Mouse (Mus musculus) ES-E14 (cell line): ENCODE results near the gene Cep295. TPM values are rescaled to one million over a fixed set of nuclear protein-coding genes. Genes with fewer than 3 reads are reported as not detected.
A peak's percentile ranks its signal among the peaks of the same experiment; 100 is the strongest.

Source experiments
- DNase-seq: peaks from one replicate; pipeline ENCODE4 v3.0.0-alpha.2; 2013; ENCODE audit warnings: low read depth, low spot score
- H3K27ac ChIP-seq: 2 replicates; pipeline ENCODE4 v1.5.1; 2012; ENCODE audit warnings: low read depth, mild to moderate bottlenecking, low read length, moderate library complexity, mixed read lengths; ENCODE audit not compliant: poor library complexity, insufficient read depth, severe bottlenecking
- H3K36me3 ChIP-seq: 2 replicates; pipeline ENCODE4 v1.6.1; 2012; ENCODE audit warnings: mild to moderate bottlenecking, low read length, moderate library complexity, mixed read lengths; ENCODE audit not compliant: control insufficient read depth, poor library complexity, insufficient read depth, severe bottlenecking
- H3K4me1 ChIP-seq, 2 experiments: fragments of 150-350 bp in 1 of 2; sonication (generic) in 1 of 2; 2 replicates each; pipeline ENCODE4 v1.6.1; 2012; ENCODE audit warnings: low read length in 2 of 2, mild to moderate bottlenecking in 1 of 2, mixed read lengths in 1 of 2; ENCODE audit not compliant: control insufficient read depth in 2 of 2, insufficient read depth in 2 of 2, poor library complexity in 1 of 2
- H3K4me3 ChIP-seq, 2 experiments: fragments of 150-350 bp in 1 of 2; sonication (generic) in 1 of 2; 2 replicates each; pipeline ENCODE4 v1.5.1; 2012; ENCODE audit warnings: low read length in 2 of 2, low read depth in 1 of 2, mild to moderate bottlenecking in 1 of 2, mixed read lengths in 1 of 2; ENCODE audit not compliant: insufficient read depth in 1 of 2, poor library complexity in 1 of 2, severe bottlenecking in 1 of 2
- H3K9ac ChIP-seq: 2 replicates; pipeline ENCODE4 v1.6.1; 2012; ENCODE audit warnings: low read depth, mild to moderate bottlenecking, low read length, mixed read lengths; ENCODE audit not compliant: poor library complexity, insufficient read depth, severe bottlenecking
- H3K9me3 ChIP-seq: fragments of 150-350 bp; sonication (generic); 2 replicates; pipeline ENCODE4 v1.6.1; 2012; ENCODE audit warnings: low read depth, mild to moderate bottlenecking, low read length; ENCODE audit not compliant: control insufficient read depth, insufficient read depth
- CHD2 ChIP-seq: IDR thresholded peaks from 2 replicates; pipeline ENCODE4 v1.6.1; 2014; ENCODE audit warnings: mild to moderate bottlenecking, low read depth, low read length, inconsistent platforms
- HCFC1 ChIP-seq: IDR thresholded peaks from 2 replicates; pipeline ENCODE4 v1.6.1; 2012; ENCODE audit warnings: low read length, inconsistent platforms, borderline replicate concordance; ENCODE audit not compliant: insufficient read depth
- MAFK ChIP-seq: IDR thresholded peaks from 2 replicates; pipeline ENCODE4 v1.6.1; 2014; ENCODE audit warnings: mild to moderate bottlenecking, low read depth, low read length, inconsistent platforms; ENCODE audit not compliant: insufficient read depth
- ZC3H11A ChIP-seq: IDR thresholded peaks from 2 replicates; pipeline ENCODE4 v1.6.1; 2012; ENCODE audit warnings: low read depth, mild to moderate bottlenecking, inconsistent platforms, low read length, borderline replicate concordance
- ZNF384 ChIP-seq: IDR thresholded peaks from 2 replicates; pipeline ENCODE4 v1.6.1; 2012; ENCODE audit warnings: low read depth, low read length, inconsistent platforms
- in situ Hi-C, 2 experiments: fragments of 600-800 bp; cut with MboI; formaldehyde crosslinking; loops; one replicate each; pipeline ENCODE4 v1.15.1; 2025; ENCODE audit warnings: low sequenced_read_pairs in 2 of 2, inconsistent platforms in 1 of 2; ENCODE audit not compliant: unreplicated experiment in 2 of 2
- total RNA-seq: library from RNA; depleted of rRNA; stranded (reverse); fragments of 300-350 nt; gene quantifications from 2 replicates; pipeline ENCODE4 v1.2.3, GENCODE M21; 2012

The Cep295 gene
- total RNA-seq, 1 experiment, result 64.3 TPM

GRCm38 (mm10) chr9:15285443-15285842 lies 72.1 kb downstream of the Cep295 start:
- in situ Hi-C loops, result no loop called here
- peaks cover 0 to 6% of the 10 kb centered on the region in 2 experiments; a peak in 1 of 4 replicates for H3K4me1 ChIP-seq
- no peaks in the 10 kb centered on the region for H3K9me3 ChIP-seq
- TF ChIP-seq MAFK (no peak), ZC3H11A (0 out of 2 replicates have a peak, but pooled peaks have one; percentile 50)
- no peak overlapping the region for H3K9ac ChIP-seq
- H3K4me3 ChIP-seq, result no peak overlapping the region
- H3K27ac ChIP-seq, result no peak overlapping the region
- no peak for DNase-seq
- no peaks in the 10 kb centered on the region for H3K36me3 ChIP-seq

DNA sequence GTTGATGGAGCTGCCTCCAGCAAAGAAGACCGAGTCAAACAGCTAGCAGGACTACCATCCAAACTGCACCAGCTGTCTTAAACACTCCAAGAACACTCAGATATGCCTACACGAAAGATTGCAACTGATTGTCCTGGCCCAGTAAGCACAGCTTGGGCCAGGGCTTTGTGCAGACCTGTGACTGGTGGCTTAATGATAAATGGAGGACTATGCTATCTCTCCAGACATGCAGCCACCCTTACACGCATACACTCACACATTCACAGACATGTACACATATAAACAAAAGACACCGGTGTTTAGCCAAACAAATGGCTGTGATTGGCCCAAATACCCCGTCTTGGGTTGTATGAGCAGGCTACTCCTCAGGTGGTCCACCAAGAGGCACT lies 77.1 kb downstream of the Cep295 start:
- DNase-seq, result no peak
- H3K4me1 ChIP-seq, result peaks cover 3% of the 10 kb centered on the region in 2 experiments; a peak in 1 of 4 replicates
- H3K9ac ChIP-seq, result peak overlapping the region; percentile 84
- H3K27ac ChIP-seq, result no peak overlapping the region
- H3K9me3 ChIP-seq, result no peaks in the 10 kb centered on the region
- in situ Hi-C loops, result no loop called here
- peaks cover 11% of the 10 kb centered on the region for H3K36me3 ChIP-seq
- TF ChIP-seq ZNF384, result no peak
- TF ChIP-seq MAFK, result no peak
- TF ChIP-seq CHD2, result no peak
- no peak for TF ChIP-seq ZC3H11A
- peak overlapping the region; percentile 75 to 83 for H3K4me3 ChIP-seq

DNA sequence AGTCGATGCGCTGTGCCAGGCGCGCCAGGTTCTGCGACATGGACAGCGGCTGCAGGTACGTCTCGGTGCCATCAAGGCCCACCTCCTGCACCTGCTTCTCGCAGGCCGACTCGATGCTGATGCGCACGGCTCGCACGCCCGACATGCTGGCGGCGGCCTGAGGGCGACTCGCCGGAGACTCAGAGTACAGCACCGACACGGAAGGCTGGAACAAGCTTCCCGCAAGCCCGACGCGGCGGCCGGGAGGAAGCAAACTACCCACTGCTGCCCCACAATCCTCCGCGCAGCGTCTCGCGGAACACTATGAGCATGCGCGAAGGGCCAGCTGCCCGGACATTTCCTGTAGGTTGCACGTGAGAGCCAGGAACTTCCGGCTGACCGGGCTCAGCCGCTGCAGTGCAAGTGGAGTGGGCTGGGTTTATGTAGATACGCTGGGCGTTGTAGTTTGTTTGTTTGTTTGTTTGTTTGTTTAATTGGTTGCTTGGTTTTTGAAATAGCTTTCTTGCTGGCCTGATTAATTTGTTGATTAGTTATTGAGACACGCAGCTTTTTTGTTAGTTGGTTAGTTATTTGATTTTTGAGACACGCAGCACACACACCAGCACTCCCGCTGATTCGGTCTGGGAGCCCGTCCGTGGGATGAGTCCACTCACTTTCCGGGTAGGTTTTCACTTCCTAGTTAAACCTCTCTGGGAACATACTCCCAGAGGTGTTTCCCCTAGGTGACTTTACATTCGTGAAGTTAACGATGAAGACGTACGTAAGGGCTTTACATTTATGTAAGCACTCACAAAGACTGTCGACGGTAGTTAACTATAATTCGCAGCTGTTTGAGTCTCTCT lies 77.7 kb downstream of the Cep295 start, which contains the start of gene Med17:
TSS of gene Med17 (minus strand) at position 283 of the 842 bp plus-strand sequence.
- Histone ChIP-seq H3K36me3 (peaks cover 14% of the 10 kb centered on the region), H3K4me3 (peak within 1 kb of the TSS; percentile 75 to 83), H3K9ac (peak within 1 kb of the TSS; percentile 94), H3K27ac (peak within 1 kb of the TSS; percentile 13; the same call in 1 of the 2 replicates), H3K4me1 (peaks cover 3% of the 10 kb centered on the region in 2 experiments; a peak in 1 of 4 replicates), H3K9me3 (no peaks in the 10 kb centered on the region)
- peak; percentile 92 for DNase-seq
- TF ChIP-seq HCFC1 (peak; percentile 81), ZC3H11A (no peak)
- in situ Hi-C loops, result no loop called here

DNA sequence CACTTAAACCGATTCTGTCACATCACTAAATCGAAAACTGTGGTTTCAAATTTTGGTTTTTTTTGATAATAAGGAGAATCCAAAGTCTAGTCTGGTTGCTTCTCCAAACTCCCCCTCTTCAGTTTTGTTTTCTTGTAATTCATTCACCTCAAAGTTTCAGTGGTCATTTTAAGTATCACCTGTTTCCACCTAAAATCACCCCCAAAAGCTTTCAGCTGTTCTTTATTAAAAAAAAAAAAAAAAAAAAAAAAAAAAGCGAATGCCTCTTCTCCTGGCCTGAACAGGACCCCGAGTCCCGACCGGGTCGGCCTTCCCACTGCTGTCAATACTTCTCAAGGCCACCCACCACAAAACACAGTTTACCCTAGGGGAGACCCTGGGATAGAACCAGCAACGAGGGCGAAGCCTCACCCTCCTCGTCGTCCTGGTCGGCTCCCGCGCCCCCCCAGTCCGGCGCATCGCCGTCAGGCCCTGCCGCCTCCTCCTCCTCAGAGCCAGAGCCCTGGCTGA lies 78.4 kb downstream of the Cep295 start:
- H3K27ac ChIP-seq, result peak overlapping the region; percentile 13; the same call in 1 of the 2 replicates
- TF ChIP-seq HCFC1 (no peak), ZNF384 (peak; percentile 84)
- DNase-seq, result no peak
- H3K9ac ChIP-seq, result peak overlapping the region; percentile 94
- H3K36me3 ChIP-seq, result peaks cover 15% of the 10 kb centered on the region
- in situ Hi-C loops, result no loop called here
- peak overlapping the region; percentile 75 to 83 for H3K4me3 ChIP-seq
- peaks cover 3% of the 10 kb centered on the region in 2 experiments; a peak in 1 of 4 replicates for H3K4me1 ChIP-seq
- H3K9me3 ChIP-seq, result no peaks in the 10 kb centered on the region

GRCm38 (mm10) chr9:15278343-15278742 lies 79.2 kb downstream of the Cep295 start:
- H3K36me3 ChIP-seq, result peaks cover 22% of the 10 kb centered on the region
- no peak for DNase-seq
- peaks cover 3% of the 10 kb centered on the region in 2 experiments; a peak in 1 of 4 replicates for H3K4me1 ChIP-seq
- TF ChIP-seq MAFK, result no peak
- no peak for TF ChIP-seq ZC3H11A
- no peak for TF ChIP-seq ZNF384
- no peaks in the 10 kb centered on the region for H3K9me3 ChIP-seq
- H3K4me3 ChIP-seq, result no peak overlapping the region
- H3K9ac ChIP-seq, result no peak overlapping the region
- no peak overlapping the region for H3K27ac ChIP-seq
- in situ Hi-C loops, result no loop called here
